Mouse (Mus musculus): ENCODE measurements around the gene Usp38. TPM values are rescaled to one million over a fixed set of nuclear protein-coding genes. Genes with fewer than 3 reads are reported as not detected.
A peak's percentile ranks its signal among the peaks of the same experiment; 100 is the strongest.
"Not testable (repeated sequence)": the region's sequence is repeated elsewhere in the genome, so short reads cannot be mapped to it uniquely, and the experiment has no call there.

The Usp38 gene
- total RNA-seq (2014; rRNA removed): 14.0 and 15.7 TPM in 2 replicates
- polyA plus RNA-seq (2012; rRNA removed): 5.2 and 6.8 TPM in 2 replicates

GRCm38 (mm10) chr8:81014789-81015699 is at the start of gene Usp38:
Gene Usp38 (minus strand): TSS chr8:81014928.
- Histone ChIP-seq H3K27ac (replicated peaks; ENCODE audit: insufficient read depth, low read depth, low read length) (peak within 1 kb of the TSS; percentile 94), H3K4me1 (ENCODE audit: control insufficient read depth, insufficient read depth, low read length) (peaks cover 7% of the 10 kb centered on the region), H3K9ac (ENCODE audit: low read depth, low read length) (peak within 1 kb of the TSS; percentile 89), H3K4me3 (ENCODE audit: insufficient read depth, low read depth, low read length) (peak within 1 kb of the TSS; percentile 97), H3K27me3 (ENCODE audit: control insufficient read depth, insufficient read depth, low read length) (no peaks in the 10 kb centered on the region), H3K36me3 (ENCODE audit: control insufficient read depth, insufficient read depth, low read length) (peaks cover 6% of the 10 kb centered on the region; the same call in 1 of the 2 replicates), H3K79me2 (ENCODE audit: control insufficient read depth, insufficient read depth, low read length) (peaks cover 23% of the 10 kb centered on the region; the same call in 1 of the 2 replicates)
- TF ChIP-seq CTCF (IDR thresholded peaks at IDR 0.05; ENCODE audit: low read depth, low read length) (no peak), POLR2A (IDR thresholded peaks at IDR 0.05; ENCODE audit: extremely low read depth, insufficient read depth, low read length) (peak; percentile 81)
- DNase-seq (ENCODE audit: extremely low read depth, low read depth, low spot score): peak; percentile 90
- 2% methylated on average over 57 of the region's 57 CpGs for WGBS

GRCm38 (mm10) chr8:81062566-81062965 is 47.8 kb upstream of the Usp38 start:
- Histone ChIP-seq H3K27me3 (ENCODE audit: control insufficient read depth, insufficient read depth, low read length) (no peaks in the 10 kb centered on the region), H3K4me1 (ENCODE audit: control insufficient read depth, insufficient read depth, low read length) (no peaks in the 10 kb centered on the region), H3K4me3 (ENCODE audit: insufficient read depth, low read depth, low read length) (no peak overlapping the region), H3K36me3 (ENCODE audit: control insufficient read depth, insufficient read depth, low read length) (no peaks in the 10 kb centered on the region), H3K27ac (replicated peaks; ENCODE audit: insufficient read depth, low read depth, low read length) (no peak overlapping the region), H3K79me2 (ENCODE audit: control insufficient read depth, insufficient read depth, low read length) (no peaks in the 10 kb centered on the region), H3K9ac (ENCODE audit: low read depth, low read length) (no peak overlapping the region)
- no peak for DNase-seq (ENCODE audit: extremely low read depth, low read depth, low spot score)
- WGBS: 77% methylated on average over 3 of the region's 3 CpGs
- TF ChIP-seq CTCF (IDR thresholded peaks at IDR 0.05; ENCODE audit: low read depth, low read length): no peak
- no peak for TF ChIP-seq POLR2A (IDR thresholded peaks at IDR 0.05; ENCODE audit: extremely low read depth, insufficient read depth, low read length)

- Histone ChIP-seq H3K27me3 (ENCODE audit: control insufficient read depth, insufficient read depth, low read length) (no peaks in the 10 kb centered on the region), H3K79me2 (ENCODE audit: control insufficient read depth, insufficient read depth, low read length) (no peaks in the 10 kb centered on the region), H3K4me1 (ENCODE audit: control insufficient read depth, insufficient read depth, low read length) (no peaks in the 10 kb centered on the region), H3K9ac (ENCODE audit: low read depth, low read length) (no peak overlapping the region), H3K36me3 (ENCODE audit: control insufficient read depth, insufficient read depth, low read length) (no peaks in the 10 kb centered on the region), H3K4me3 (ENCODE audit: insufficient read depth, low read depth, low read length) (no peak overlapping the region), H3K27ac (replicated peaks; ENCODE audit: insufficient read depth, low read depth, low read length) (no peak overlapping the region)
- TF ChIP-seq CTCF (IDR thresholded peaks at IDR 0.05; ENCODE audit: low read depth, low read length): no peak
- no peak for TF ChIP-seq POLR2A (IDR thresholded peaks at IDR 0.05; ENCODE audit: extremely low read depth, insufficient read depth, low read length)
- no peak for DNase-seq (ENCODE audit: extremely low read depth, low read depth, low spot score)
- WGBS: 20% methylated on average over 3 of the region's 3 CpGs
These were observed 47.2 kb upstream of the Usp38 start for GRCm38 (mm10) chr8:81061950-81062349.

- no peak for TF ChIP-seq CTCF (IDR thresholded peaks at IDR 0.05; ENCODE audit: low read depth, low read length)
- TF ChIP-seq POLR2A (IDR thresholded peaks at IDR 0.05; ENCODE audit: extremely low read depth, insufficient read depth, low read length): no peak
- Histone ChIP-seq H3K4me3 (ENCODE audit: insufficient read depth, low read depth, low read length) (no peak overlapping the region), H3K9ac (ENCODE audit: low read depth, low read length) (no peak overlapping the region), H3K79me2 (ENCODE audit: control insufficient read depth, insufficient read depth, low read length) (no peaks in the 10 kb centered on the region), H3K4me1 (ENCODE audit: control insufficient read depth, insufficient read depth, low read length) (no peaks in the 10 kb centered on the region), H3K36me3 (ENCODE audit: control insufficient read depth, insufficient read depth, low read length) (no peaks in the 10 kb centered on the region), H3K27me3 (ENCODE audit: control insufficient read depth, insufficient read depth, low read length) (no peaks in the 10 kb centered on the region), H3K27ac (replicated peaks; ENCODE audit: insufficient read depth, low read depth, low read length) (no peak overlapping the region)
- DNase-seq (ENCODE audit: extremely low read depth, low read depth, low spot score): no peak
- 60% methylated on average over 3 of the region's 3 CpGs for WGBS
These were observed 29.5 kb upstream of the Usp38 start for GRCm38 (mm10) chr8:81044201-81044600.

GRCm38 (mm10) chr8:81027991-81028390 is 13.3 kb upstream of the Usp38 start:
- DNase-seq (ENCODE audit: extremely low read depth, low read depth, low spot score): peak; percentile 65

GRCm38 (mm10) chr8:81017548-81017947 is 2.8 kb upstream of the Usp38 start:
- not testable (repeated sequence) for H3K27ac ChIP-seq (replicated peaks; ENCODE audit: insufficient read depth, low read depth, low read length); H3K4me1 ChIP-seq (ENCODE audit: control insufficient read depth, insufficient read depth, low read length); H3K4me3 ChIP-seq (ENCODE audit: insufficient read depth, low read depth, low read length); H3K27me3 ChIP-seq (ENCODE audit: control insufficient read depth, insufficient read depth, low read length); H3K36me3 ChIP-seq (ENCODE audit: control insufficient read depth, insufficient read depth, low read length); H3K9ac ChIP-seq (ENCODE audit: low read depth, low read length); DNase-seq (ENCODE audit: extremely low read depth, low read depth, low spot score)
- WGBS: 95% methylated on average over 8 of the region's 8 CpGs
- H3K79me2 ChIP-seq (ENCODE audit: control insufficient read depth, insufficient read depth, low read length): peaks cover 16% of the 10 kb centered on the region; the same call in 1 of the 2 replicates

More at GRCm38 (mm10) chr8:81027991-81028390, 13.3 kb upstream of the Usp38 start:
- no peaks in the 10 kb centered on the region for H3K36me3 ChIP-seq (ENCODE audit: control insufficient read depth, insufficient read depth, low read length)
- 6% methylated on average over 2 of the region's 2 CpGs for WGBS
- H3K27ac ChIP-seq (replicated peaks; ENCODE audit: insufficient read depth, low read depth, low read length): no peak overlapping the region
- H3K4me3 ChIP-seq (ENCODE audit: insufficient read depth, low read depth, low read length): no peak overlapping the region
- peaks cover 2% of the 10 kb centered on the region; the same call in 1 of the 2 replicates for H3K4me1 ChIP-seq (ENCODE audit: control insufficient read depth, insufficient read depth, low read length)
- H3K79me2 ChIP-seq (ENCODE audit: control insufficient read depth, insufficient read depth, low read length): no peaks in the 10 kb centered on the region
- TF ChIP-seq POLR2A (IDR thresholded peaks at IDR 0.05; ENCODE audit: extremely low read depth, insufficient read depth, low read length): no peak
- TF ChIP-seq CTCF (IDR thresholded peaks at IDR 0.05; ENCODE audit: low read depth, low read length): no peak
- no peaks in the 10 kb centered on the region for H3K27me3 ChIP-seq (ENCODE audit: control insufficient read depth, insufficient read depth, low read length)
- H3K9ac ChIP-seq (ENCODE audit: low read depth, low read length): no peak overlapping the region

Measured in liver, adult 2 months (tissue).